Mouse (Mus musculus) urinary bladder, postnatal 10 days (tissue): ENCODE measurements around the gene Rab28.
"Not testable (repeated sequence)": the region's sequence is repeated elsewhere in the genome, so short reads cannot be mapped to it uniquely, and the experiment has no call there.

ENCODE experiments used
- DNase-seq: peaks from one replicate; pipeline ENCODE4 v3.0.0; 2022; ENCODE audit warnings: low spot score

Rab28 gene

DNA sequence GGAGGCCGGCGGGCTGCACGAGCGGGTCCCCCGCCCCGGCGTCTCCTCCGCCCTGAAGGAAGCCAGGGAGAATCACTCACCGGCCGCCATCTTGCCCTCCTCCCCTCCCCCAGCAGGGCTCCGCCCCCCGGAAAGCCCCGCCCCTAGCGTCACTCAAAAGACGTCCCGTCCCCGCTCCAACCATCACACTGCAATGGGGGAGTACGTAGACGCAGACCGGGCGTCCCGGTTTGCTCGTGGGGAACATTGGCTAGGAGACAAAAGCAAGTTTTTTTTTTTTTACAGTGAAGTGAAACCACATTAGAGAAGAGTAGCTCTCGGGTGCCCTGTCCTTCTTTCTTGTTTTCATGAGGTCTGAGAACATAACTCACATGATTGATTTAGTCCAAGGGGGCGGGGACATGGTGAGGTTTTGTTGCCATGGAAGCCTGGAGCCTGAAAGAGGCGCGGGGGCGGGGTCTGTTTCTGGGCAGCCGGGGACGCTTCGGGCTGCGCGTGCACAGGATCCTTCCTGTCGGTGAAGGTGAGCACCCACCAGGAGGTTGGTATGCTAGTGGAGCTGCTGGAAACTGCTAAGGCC lies at the start of gene Rab28:
Gene Rab28, minus strand, starts transcription at position 107 of the 580 bp plus-strand sequence.
- peak; percentile 72 for DNase-seq

DNA sequence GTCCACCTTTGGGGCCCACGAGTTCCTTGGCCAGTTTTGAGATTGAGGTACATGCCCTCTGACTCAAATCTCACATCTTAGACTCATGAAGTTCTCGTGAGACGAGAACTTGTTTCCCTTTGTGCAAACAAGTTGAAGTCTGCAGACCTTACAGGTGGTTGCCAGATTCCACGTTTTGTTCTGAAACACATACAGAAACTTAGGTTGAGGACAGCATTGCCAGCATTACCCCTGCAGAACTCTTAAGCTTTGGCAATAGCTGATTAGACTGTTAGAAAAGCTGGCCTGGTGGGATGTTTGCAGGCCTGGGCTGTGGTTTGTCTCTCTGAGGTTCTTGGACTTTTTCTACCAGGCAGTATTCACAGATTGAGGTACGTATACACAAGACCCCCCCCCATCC lies 49.4 kb upstream of the Rab28 start:
- DNase-seq = no peak

DNA sequence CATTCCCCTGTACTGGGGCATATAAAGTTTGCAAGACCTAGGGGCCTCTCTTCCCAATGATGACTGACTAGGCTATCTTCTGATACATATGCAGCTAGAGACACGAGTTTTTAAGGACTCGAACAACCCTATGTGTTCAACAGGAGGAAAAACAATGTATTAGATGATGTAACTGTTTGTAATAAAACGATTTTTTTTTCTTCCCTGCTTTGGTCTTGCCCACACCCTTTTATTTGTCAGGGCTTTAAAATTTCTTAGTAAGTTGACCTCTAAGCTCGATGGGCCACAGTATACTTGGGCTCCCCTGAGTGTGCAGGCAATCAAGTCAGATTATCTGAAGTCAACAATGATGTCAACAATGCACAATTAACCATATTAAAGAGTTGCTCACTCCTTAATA lies 48.4 kb upstream of the Rab28 start:
- no peak for DNase-seq

DNA sequence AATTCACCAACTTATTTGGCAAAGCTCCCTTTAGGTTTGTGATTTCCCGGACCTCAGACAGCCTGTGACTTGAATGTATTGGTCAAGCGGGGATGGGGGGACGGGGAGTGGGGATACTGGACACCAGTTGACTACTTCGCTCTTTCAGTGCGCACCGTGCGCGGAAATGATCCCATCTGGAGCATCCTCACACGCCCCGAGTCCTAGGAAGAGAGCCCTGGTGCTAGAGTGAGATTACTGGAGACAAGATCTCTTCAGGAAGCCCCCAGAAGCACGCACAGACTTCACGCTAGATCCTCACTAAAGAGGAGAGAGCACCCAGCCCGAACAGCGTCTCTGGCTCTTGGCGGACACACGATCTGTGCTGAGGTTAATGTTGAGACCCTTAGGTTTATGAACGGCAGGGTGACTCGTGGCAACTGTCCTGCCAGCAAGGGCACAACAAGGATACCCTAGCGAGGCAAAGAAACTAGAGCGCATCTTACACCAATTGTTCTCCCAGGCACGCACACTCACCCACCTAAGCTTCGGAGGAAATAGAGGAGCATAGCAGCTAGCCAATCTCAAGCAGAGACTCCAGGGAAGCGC lies 47.5 kb upstream of the Rab28 start:
- DNase-seq = no peak

GRCm38 (mm10) chr5:41754836-41755235 lies 46.9 kb upstream of the Rab28 start:
- no peak for DNase-seq

DNA sequence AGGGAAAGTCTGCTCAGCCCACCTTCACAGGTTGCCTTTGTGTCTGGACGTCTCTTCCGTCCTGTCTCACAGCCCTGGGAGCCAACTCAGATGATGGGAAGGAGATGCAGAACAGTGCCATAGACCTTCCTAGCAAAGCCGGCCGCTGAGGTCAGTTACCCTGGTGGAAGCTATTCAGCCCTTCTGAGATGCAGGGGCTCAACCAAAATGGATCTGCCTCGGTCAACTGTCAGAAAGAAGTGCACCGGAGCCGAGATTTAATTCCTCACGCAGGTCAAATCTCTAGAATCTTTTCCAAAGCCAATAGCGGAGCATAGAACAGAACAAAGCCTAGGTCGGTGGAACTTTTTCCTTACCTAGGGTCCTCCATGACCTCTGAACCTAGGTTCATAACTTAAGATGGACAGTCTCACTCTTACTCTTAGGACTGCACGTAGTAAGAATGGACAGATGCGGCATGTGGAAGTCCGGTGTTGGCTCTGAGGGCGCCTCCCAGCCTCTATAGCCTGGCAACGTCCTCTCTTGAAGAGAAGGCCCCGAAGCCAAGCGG lies 46.3 kb upstream of the Rab28 start:
- DNase-seq = no peak

GRCm38 (mm10) chr5:41752721-41753120 lies 44.8 kb upstream of the Rab28 start:
- DNase-seq = no peak

- no peak for DNase-seq
These were observed 37.2 kb upstream of the Rab28 start for GRCm38 (mm10) chr5:41744898-41745780.

GRCm38 (mm10) chr5:41744234-41744633 lies 36.3 kb upstream of the Rab28 start:
- no peak for DNase-seq

DNA sequence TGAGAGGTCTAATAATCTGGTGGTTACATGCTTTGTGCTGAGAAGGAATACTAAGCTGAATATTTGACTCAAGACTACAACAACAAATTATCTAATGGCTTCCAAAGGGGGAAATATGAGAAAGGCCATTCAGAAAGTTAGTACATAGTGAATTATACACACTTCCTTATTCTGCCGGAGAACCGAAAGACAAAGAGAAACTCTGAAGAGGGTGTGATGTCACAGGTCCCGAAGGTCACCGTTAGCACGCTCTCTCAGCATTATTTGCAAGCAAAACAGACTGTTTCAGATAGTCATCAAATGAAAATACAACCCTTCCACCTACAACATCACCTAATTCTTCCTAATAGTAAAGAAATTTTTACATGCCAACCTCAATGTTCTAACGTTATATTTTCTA lies 30.9 kb upstream of the Rab28 start:
- no peak for DNase-seq

DNA sequence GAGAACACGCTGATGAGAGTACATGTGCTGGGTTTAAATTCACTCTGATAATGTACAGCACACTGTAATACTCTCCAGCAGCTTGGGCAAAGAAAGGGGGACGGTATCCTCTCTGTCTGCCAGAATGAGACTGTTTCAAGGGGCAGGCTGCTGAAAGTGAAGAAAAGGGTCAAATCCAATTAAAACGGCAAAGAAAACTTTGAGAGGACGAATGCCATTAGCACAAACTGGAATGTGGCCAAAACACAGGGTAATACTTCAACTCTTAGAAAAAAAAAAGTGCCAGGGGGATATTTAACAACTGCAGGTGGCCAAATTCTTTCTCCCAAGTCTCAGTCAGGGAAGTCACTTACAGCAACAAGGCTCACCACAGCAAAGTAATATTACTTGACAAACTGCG lies 29.1 kb upstream of the Rab28 start:
- DNase-seq = no peak

GRCm38 (mm10) chr5:41727017-41727416 lies 19.1 kb upstream of the Rab28 start:
- DNase-seq = no peak

GRCm38 (mm10) chr5:41725573-41725972 lies 17.6 kb upstream of the Rab28 start:
- DNase-seq = no peak

- DNase-seq = peak; percentile 12
These were observed 592 bp downstream of the Rab28 start for GRCm38 (mm10) chr5:41707115-41708015.

DNA sequence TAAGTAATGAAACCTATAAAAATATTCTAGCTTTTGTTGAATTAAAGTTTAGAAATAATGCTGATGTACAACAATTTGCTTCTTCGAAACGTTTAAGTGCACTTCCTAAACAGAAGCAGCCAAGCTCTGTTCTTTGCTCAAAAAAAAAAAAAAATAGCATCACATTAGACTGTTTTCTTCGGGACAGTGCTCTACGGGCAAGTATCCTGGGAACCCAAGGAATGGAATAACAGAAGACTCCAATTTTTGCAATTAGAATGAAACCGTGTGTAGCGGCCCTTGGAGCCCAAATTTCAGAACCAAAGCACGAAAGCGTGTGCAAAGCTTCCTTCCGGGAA lies 1.2 kb downstream of the Rab28 start:
- no peak for DNase-seq

- not testable (repeated sequence) for DNase-seq
These were observed 6.9 kb downstream of the Rab28 start for GRCm38 (mm10) chr5:41701085-41701484.

- DNase-seq = no peak
These were observed 10.0 kb downstream of the Rab28 start for GRCm38 (mm10) chr5:41697958-41698357.

DNA sequence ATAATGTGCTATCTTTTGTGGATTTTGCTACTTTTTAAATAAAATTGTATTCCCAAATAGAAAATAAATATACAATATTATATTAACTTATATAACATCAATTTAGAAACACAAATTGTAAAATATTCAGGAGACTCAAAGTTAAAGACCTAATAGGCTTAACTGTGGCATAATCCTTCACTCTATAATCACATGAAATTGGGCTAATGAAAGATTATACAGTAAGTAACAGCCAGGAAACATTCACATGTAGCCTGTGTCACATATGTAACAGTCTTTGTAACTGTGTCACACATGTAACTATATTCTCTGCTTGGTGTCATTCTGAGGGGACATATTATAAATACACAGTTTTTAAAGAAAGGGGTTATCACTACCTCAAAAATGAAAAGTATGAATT lies 22.9 kb downstream of the Rab28 start:
- no peak for DNase-seq

- no peak for DNase-seq
These were observed 24.0 kb downstream of the Rab28 start for GRCm38 (mm10) chr5:41683976-41684375.

- DNase-seq = no peak
These were observed 41.9 kb downstream of the Rab28 start for GRCm38 (mm10) chr5:41666012-41666411.

- DNase-seq = no peak
These were observed 71.2 kb downstream of the Rab28 start for GRCm38 (mm10) chr5:41636793-41637192.
